Mouse (Mus musculus): ENCODE results near the gene Hs1bp3. TPM values are rescaled to one million over a fixed set of nuclear protein-coding genes. Genes with fewer than 3 reads are reported as not detected.

The Hs1bp3 gene
- polyA plus RNA-seq, 2 experiments: 2.3 to 2.4 TPM

- WGBS (ENCODE audit: insufficient replicate concordance): 74% methylated on average over 4 of the region's 4 CpGs
- Histone ChIP-seq H3K27ac (no peak overlapping the region), H3K4me3 (ENCODE audit: insufficient read depth in 1 of 2, low read depth in 2 of 2, low read length in 2 of 2) (no peak overlapping the region), H3K36me3 (replicated peaks; ENCODE audit: control insufficient read depth, insufficient read depth, low read depth) (no peaks in the 10 kb centered on the region), H3K4me2 (ENCODE audit: low read depth) (no peak overlapping the region), H3K4me1 (replicated peaks; ENCODE audit: control insufficient read depth in 2 of 2, insufficient read depth in 2 of 2, low read length in 1 of 2) (peaks cover 0 to 2% of the 10 kb centered on the region in 2 experiments; a peak in 1 of 4 replicates), H3K9ac (replicated peaks) (no peak overlapping the region), H3K27me3 (ENCODE audit: control insufficient read depth, insufficient read depth, low read length) (no peaks in the 10 kb centered on the region), H3K9me3 (ENCODE audit: control insufficient read depth, low read length) (no peaks in the 10 kb centered on the region)
- DNase-seq (ENCODE audit: low read depth in 3 of 3, low spot score in 3 of 3) (no peak), ATAC-seq (ENCODE audit: insufficient read depth) (no peak)
- TF ChIP-seq CTCF (IDR thresholded peaks at IDR 0.05; ENCODE audit: low read depth) (no peak), EP300 (IDR thresholded peaks at IDR 0.05; ENCODE audit: low read depth) (no peak)
Observed at GRCm38 (mm10) chr12:8334261-8334660, 21.0 kb downstream of the Hs1bp3 start.

- H3K4me3 ChIP-seq (ENCODE audit: insufficient read depth in 1 of 2, low read depth in 2 of 2, low read length in 2 of 2): no peak overlapping the region
- no peak for ATAC-seq (ENCODE audit: insufficient read depth)
- WGBS (ENCODE audit: insufficient replicate concordance): 66% methylated on average over 2 of the region's 2 CpGs
- TF ChIP-seq CTCF (IDR thresholded peaks at IDR 0.05; ENCODE audit: low read depth) (no peak), EP300 (IDR thresholded peaks at IDR 0.05; ENCODE audit: low read depth) (no peak)
- no peak overlapping the region for H3K27ac ChIP-seq
- H3K9me3 ChIP-seq (ENCODE audit: control insufficient read depth, low read length): no peaks in the 10 kb centered on the region
- DNase-seq (ENCODE audit: low read depth in 3 of 3, low spot score in 3 of 3): no peak
- no peaks in the 10 kb centered on the region for H3K27me3 ChIP-seq (ENCODE audit: control insufficient read depth, insufficient read depth, low read length)
- no peaks in the 10 kb centered on the region for H3K36me3 ChIP-seq (replicated peaks; ENCODE audit: control insufficient read depth, insufficient read depth, low read depth)
- H3K4me2 ChIP-seq (ENCODE audit: low read depth): no peak overlapping the region
- peaks cover 0 to 2% of the 10 kb centered on the region in 2 experiments; a peak in 1 of 4 replicates for H3K4me1 ChIP-seq (replicated peaks; ENCODE audit: control insufficient read depth in 2 of 2, insufficient read depth in 2 of 2, low read length in 1 of 2)
- no peak overlapping the region for H3K9ac ChIP-seq (replicated peaks)
Observed at GRCm38 (mm10) chr12:8335503-8335902, 22.3 kb downstream of the Hs1bp3 start.

- no peaks in the 10 kb centered on the region for H3K27me3 ChIP-seq (ENCODE audit: control insufficient read depth, insufficient read depth, low read length)
- no peak overlapping the region for H3K9ac ChIP-seq (replicated peaks)
- no peak overlapping the region for H3K27ac ChIP-seq
- H3K4me3 ChIP-seq (ENCODE audit: insufficient read depth in 1 of 2, low read depth in 2 of 2, low read length in 2 of 2): no peak overlapping the region
- DNase-seq (ENCODE audit: low read depth in 3 of 3, low spot score in 3 of 3): no peak
- H3K9me3 ChIP-seq (ENCODE audit: control insufficient read depth, low read length): no peaks in the 10 kb centered on the region
- no peaks in the 10 kb centered on the region for H3K36me3 ChIP-seq (replicated peaks; ENCODE audit: control insufficient read depth, insufficient read depth, low read depth)
- H3K4me2 ChIP-seq (ENCODE audit: low read depth): no peak overlapping the region
- 77% methylated on average over 10 of the region's 10 CpGs for WGBS (ENCODE audit: insufficient replicate concordance)
- H3K4me1 ChIP-seq (replicated peaks; ENCODE audit: control insufficient read depth in 2 of 2, insufficient read depth in 2 of 2, low read length in 1 of 2): peaks cover 0 to 2% of the 10 kb centered on the region in 2 experiments; a peak in 1 of 4 replicates
- no peak for ATAC-seq (ENCODE audit: insufficient read depth)
- TF ChIP-seq EP300 (IDR thresholded peaks at IDR 0.05; ENCODE audit: low read depth) (no peak), CTCF (IDR thresholded peaks at IDR 0.05; ENCODE audit: low read depth) (no peak)
Observed at GRCm38 (mm10) chr12:8336601-8337285, 23.5 kb downstream of the Hs1bp3 start.

GRCm38 (mm10) chr12:8337286-8338060 is 24.2 kb downstream of the Hs1bp3 start:
- H3K36me3 ChIP-seq (replicated peaks; ENCODE audit: control insufficient read depth, insufficient read depth, low read depth): no peaks in the 10 kb centered on the region
- no peaks in the 10 kb centered on the region for H3K27me3 ChIP-seq (ENCODE audit: control insufficient read depth, insufficient read depth, low read length)
- H3K9me3 ChIP-seq (ENCODE audit: control insufficient read depth, low read length): no peaks in the 10 kb centered on the region
- H3K9ac ChIP-seq (replicated peaks): no peak overlapping the region
- H3K27ac ChIP-seq: no peak overlapping the region
- H3K4me2 ChIP-seq (ENCODE audit: low read depth): no peak overlapping the region
- H3K4me1 ChIP-seq (replicated peaks; ENCODE audit: control insufficient read depth in 2 of 2, insufficient read depth in 2 of 2, low read length in 1 of 2): peaks cover 0 to 2% of the 10 kb centered on the region in 2 experiments; a peak in 1 of 4 replicates
- no peak overlapping the region for H3K4me3 ChIP-seq (ENCODE audit: insufficient read depth in 1 of 2, low read depth in 2 of 2, low read length in 2 of 2)
- TF ChIP-seq EP300 (IDR thresholded peaks at IDR 0.05; ENCODE audit: low read depth): no peak
- TF ChIP-seq CTCF (IDR thresholded peaks at IDR 0.05; ENCODE audit: low read depth): no peak
- WGBS (ENCODE audit: insufficient replicate concordance): 66% methylated on average over 12 of the region's 12 CpGs
- DNase-seq (ENCODE audit: low read depth in 3 of 3, low spot score in 3 of 3) (no peak), ATAC-seq (ENCODE audit: insufficient read depth) (no peak)

- Histone ChIP-seq H3K36me3 (replicated peaks; ENCODE audit: control insufficient read depth, insufficient read depth, low read depth) (no peaks in the 10 kb centered on the region), H3K9me3 (ENCODE audit: control insufficient read depth, low read length) (no peaks in the 10 kb centered on the region), H3K4me1 (replicated peaks; ENCODE audit: control insufficient read depth in 2 of 2, insufficient read depth in 2 of 2, low read length in 1 of 2) (peaks cover 0 to 2% of the 10 kb centered on the region in 2 experiments; a peak in 1 of 4 replicates), H3K9ac (replicated peaks) (no peak overlapping the region), H3K27ac (no peak overlapping the region), H3K27me3 (ENCODE audit: control insufficient read depth, insufficient read depth, low read length) (no peaks in the 10 kb centered on the region), H3K4me2 (ENCODE audit: low read depth) (no peak overlapping the region), H3K4me3 (ENCODE audit: insufficient read depth in 1 of 2, low read depth in 2 of 2, low read length in 2 of 2) (no peak overlapping the region)
- WGBS (ENCODE audit: insufficient replicate concordance): 56% methylated on average over 4 of the region's 4 CpGs
- no peak for DNase-seq (ENCODE audit: low read depth in 3 of 3, low spot score in 3 of 3)
- ATAC-seq (ENCODE audit: insufficient read depth): no peak
- TF ChIP-seq CTCF (IDR thresholded peaks at IDR 0.05; ENCODE audit: low read depth): no peak
- TF ChIP-seq EP300 (IDR thresholded peaks at IDR 0.05; ENCODE audit: low read depth): no peak
Observed at GRCm38 (mm10) chr12:8338491-8338890, 25.3 kb downstream of the Hs1bp3 start.

Data from liver, embryonic 14.5 days (tissue).